Mouse (Mus musculus): Measurements from ENCODE around the gene Hnrnpl.

Gene Hnrnpl

DNA sequence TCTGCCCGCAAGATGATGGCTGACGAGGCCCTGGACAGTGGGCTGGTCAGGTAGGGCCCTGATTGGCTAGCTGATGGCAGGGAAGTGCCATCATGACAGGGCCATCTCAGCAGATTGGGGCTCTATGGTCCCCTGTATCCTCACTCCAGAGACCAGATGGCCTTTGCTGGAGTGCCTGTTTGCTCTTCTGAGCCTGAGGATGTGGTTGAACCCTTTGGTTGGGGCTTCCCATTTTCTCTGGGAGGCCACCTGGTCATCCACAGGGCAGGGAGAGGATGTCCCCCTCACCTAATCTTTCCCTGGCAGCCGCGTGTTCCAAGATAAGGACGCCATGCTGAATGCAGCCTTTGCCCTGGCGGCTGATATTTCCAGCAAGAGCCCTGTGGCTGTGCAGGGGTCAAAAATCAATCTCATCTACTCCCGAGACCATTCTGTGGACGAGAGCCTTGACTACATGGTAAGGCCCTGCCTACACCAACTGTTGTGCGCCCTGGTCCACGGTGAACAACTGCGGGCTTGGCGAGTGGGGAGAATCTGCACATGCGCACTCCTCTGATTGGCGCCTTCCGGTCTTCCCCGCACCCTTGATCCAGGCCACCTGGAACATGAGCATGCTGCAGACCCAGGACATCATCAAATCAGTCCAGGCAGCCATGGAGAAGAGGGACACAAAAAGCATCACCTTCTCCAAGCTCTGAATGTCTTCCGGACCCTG lies 23.2 kb downstream of the Hnrnpl start:
- no peak for DNase-seq

DNA sequence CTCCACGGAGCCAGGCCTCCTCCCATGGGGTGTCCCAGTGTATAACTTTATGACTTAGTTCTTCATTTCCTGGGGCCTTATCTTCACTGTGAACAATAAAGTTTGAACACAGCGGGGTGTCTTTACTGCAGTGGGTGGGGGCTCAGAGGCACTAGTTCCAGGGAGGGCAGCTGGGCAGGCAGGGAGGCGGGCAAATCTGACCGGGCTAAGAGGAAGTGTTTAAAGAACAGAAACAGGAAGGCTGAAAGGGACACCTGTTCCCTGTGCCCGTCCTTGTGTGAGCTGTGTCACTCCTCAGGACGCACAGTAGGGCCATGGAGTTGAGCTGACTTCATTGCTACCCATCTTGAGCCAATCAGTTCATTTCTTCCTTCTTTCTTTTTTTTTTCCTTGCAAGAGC lies 23.8 kb downstream of the Hnrnpl start:
- DNase-seq, result no peak

GRCm38 (mm10) chr7:28833723-28834347 lies 25.5 kb downstream of the Hnrnpl start, which contains the start of gene Lgals4:
Gene Lgals4 (plus strand): TSS chr7:28833854.
- DNase-seq, result no peak

- no peak for DNase-seq
These were observed 28.6 kb downstream of the Hnrnpl start for GRCm38 (mm10) chr7:28836936-28837335.

DNA sequence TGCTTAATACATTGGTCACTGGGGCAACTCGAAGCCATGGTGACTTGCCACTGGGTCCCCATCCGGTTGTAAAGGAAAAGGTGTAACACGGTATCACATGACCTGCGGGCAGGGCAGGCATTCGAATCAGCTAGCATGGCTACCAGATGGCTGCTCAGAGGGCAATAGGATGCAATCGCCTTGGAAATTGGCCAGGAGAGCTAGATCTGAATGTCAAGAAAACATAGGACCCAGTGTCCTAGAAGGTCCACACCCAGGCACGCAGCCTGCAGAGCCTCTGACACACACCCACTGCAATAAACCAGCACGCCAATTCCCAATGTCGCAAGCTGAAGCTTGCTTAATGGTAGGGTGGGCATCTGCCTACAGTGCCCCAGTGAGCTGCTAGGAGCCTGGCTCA lies 30.0 kb downstream of the Hnrnpl start:
- no peak for DNase-seq

GRCm38 (mm10) chr7:28847273-28847672 lies 38.9 kb downstream of the Hnrnpl start:
- DNase-seq, result no peak

DNA sequence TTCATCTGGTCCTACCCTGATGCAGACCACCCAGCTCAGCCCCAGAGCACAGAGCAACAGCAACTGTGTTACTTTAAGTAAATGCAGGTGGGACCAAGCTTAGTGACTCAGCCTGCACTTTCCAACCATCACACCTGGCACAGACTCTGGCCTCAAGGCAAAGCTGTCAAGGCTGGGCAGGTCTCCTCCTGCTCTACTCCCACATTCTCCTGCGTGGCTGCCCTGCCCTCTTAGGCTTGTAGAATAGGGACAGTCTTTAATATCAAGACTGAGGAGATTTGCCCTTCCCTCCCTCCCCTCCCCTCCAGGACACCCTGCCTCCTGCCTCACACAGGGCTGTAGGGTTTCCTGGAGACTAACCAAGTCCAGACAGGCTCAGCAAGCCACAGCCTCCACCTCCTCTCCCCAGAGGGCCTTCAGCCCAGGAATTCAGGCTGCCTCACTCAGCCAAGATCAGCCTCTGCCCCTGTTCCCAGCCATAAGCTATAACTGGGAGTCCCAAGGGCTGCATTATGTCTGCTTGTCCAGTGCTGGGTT lies 41.4 kb downstream of the Hnrnpl start:
- DNase-seq, result peak; percentile 25

GRCm38 (mm10) chr7:28850642-28851041 lies 42.3 kb downstream of the Hnrnpl start:
- DNase-seq, result no peak

DNA sequence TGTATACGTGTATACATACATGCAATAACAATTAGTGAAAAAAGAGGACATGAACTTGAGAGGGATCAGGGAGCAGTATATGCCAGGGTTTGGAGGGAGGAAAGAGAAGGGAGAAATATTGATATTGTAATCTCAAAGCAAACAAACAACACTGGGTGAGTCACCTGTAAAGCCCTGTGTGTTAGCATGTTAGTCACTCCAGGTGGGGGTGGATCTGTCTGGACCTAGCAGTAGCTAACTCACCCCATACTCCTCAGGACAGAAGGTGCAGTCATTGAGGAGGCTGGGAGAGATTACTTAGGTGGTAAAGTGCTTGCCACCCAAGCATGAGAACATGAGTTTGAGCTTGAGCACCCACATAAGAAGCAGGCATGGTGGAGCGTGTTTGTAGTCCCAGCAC lies 51.6 kb downstream of the Hnrnpl start:
- DNase-seq, result no peak

DNA sequence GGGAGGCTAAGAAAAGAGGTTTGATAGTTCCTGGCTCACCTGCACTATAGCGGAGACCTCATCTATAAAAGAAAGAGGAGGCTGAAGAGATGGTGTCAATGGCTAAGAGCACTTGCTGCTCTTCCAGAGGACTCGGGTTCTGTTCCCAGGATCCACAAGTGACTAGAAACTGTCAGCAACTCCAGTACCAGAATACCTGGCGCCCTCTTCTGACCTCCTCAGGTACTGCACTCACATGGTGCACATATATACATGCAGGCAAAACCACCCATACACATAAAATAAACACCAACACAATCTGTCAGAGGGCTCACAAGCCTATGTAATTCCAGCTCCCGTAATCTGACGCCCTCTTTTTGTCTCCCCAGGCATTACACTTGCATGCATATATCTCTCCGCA lies 52.6 kb downstream of the Hnrnpl start:
- no peak for DNase-seq

GRCm38 (mm10) chr7:28862817-28863499 lies 54.6 kb downstream of the Hnrnpl start:
- DNase-seq, result no peak

DNA sequence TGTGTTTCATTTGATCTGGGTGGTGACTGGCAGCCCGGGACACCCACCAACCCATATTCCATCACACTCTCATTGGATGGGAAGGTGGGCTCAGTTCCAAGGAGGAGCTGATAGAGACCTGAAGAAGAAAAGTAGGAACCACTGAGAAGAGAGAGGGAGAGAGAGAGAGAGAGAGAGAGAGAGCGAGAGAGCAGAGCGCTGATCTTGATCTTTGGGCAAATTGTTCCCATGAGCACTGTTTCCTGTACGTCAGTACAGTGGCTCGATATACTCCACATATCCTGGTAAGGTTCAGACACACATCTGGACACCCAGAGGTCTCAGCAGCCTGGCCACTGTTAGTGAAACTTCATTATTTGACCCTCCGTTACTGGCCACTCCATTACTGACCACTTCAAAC lies 55.2 kb downstream of the Hnrnpl start, which contains the start of gene Lgals7:
Gene Lgals7, plus strand, starts transcription at position 314 of the 400 bp plus-strand sequence.
- DNase-seq, result no peak

DNA sequence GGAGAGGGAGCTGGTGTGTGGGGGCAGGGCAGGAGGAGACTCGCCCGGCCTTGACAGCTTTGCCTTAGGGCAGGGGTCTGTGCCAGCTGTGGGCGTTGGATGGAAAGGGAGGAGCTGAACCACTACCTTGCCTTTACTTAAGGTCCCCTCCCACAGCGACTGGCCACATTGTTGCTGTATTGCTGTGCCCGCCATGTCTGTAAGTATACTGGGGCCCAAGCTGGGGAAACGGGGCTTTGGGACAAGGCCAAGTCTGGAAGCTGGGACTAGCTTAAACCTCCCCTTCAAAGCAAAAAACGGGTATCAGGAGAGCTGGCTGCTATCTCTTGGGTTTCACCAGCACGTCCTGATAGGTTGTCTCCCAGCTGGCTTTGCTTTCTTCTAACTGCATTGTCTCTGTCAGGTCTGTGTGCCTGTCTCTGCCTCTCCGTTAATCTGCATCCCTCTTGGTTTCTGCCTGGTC lies 56.0 kb downstream of the Hnrnpl start:
- DNase-seq, result no peak

DNA sequence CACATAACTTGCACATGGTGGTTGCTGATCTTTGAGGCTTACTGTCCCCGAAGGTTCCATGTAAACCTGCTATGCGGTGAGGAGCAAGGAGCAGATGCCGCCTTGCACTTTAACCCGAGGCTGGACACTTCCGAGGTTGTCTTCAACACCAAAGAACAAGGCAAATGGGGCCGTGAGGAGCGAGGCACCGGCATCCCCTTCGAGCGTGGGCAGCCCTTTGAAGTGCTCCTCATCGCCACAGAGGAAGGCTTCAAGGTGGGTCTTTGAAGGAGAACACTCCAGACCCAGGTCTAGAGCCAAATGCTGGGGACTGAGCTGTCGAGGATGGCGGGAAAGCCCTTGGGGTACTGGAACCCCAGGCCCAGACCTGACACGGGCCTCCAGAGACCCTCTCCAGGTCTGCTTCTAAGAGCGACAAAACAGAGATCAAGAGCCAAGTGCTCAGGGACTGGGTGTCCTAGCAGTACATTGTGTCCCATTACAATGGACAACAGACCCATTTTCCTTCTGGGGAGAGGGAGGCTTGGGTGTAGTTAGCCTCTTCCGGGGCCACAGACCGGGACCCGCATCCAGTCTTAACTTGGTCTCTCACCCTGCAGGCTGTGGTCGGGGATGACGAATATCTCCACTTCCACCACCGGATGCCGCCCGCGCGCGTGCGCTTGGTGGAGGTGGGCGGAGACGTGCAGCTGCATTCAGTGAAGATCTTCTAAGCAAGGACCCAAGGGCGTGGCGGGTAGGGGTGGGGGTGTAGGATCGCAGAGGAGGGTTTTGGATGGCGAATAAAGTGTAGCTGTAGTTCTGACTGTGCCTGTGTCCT lies 57.4 kb downstream of the Hnrnpl start:
- DNase-seq, result peak; percentile 85

DNA sequence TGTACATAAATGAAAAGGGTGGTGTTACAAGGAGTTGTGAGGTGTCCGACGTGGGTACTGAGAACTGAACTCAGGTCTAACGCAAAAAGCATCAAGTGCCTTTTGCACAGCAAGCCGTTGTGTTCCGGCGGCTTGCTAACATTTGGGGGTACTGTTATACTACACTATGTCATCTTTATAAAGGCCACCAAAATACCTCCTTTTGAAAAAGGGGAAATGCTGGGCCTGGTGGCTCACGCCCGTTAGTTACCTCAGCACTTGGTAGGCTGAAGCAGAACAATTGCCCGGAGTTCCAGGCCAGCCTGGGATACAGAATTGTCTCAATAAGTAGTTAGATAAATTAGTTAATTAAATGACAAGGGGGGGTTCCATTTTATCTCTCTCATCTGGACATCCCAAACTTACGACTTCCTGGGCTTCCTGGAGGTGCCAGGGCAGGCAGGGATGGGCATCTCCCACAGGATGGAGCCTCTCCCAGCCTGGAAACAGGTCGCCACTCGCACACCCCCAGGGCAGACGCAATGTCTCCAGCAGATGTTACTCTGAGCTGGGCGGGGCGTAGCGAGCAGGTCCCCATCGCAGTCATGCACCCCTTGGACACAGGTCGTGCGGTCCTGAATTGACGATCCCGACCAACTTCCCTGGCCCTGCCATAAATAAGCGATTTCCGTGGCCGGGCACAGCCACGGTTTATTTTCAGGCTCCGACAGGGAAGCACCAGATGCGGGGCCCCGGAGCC lies 58.6 kb downstream of the Hnrnpl start:
- no peak for DNase-seq

GRCm38 (mm10) chr7:28867508-28868340 lies 59.4 kb downstream of the Hnrnpl start:
- DNase-seq, result peak; percentile 75

GRCm38 (mm10) chr7:28870901-28871664 lies 62.7 kb downstream of the Hnrnpl start:
- DNase-seq, result no peak

Data from embryo, embryonic 11 days (tissue).